Mouse (Mus musculus) CH12.LX (cell line): Measurements from ENCODE around the gene Rxylt1.

Experiments used
- CHD2 ChIP-seq: IDR thresholded peaks from 2 replicates; pipeline ENCODE4 v1.6.1; 2011; ENCODE audit warnings: low read length, improper control_type of control experiment
- CTCF ChIP-seq, 2 experiments: IDR thresholded peaks in 1 of 2; conservative IDR thresholded peaks in 1 of 2; 2 replicates each; pipeline ENCODE4 v1.5.1; 2011 to 2012; ENCODE audit warnings: low read depth in 2 of 2, low read length in 2 of 2, improper control_type of control experiment in 1 of 2, inconsistent platforms in 1 of 2, mild to moderate bottlenecking in 1 of 2, moderate library complexity in 1 of 2
- ELF1 ChIP-seq: IDR thresholded peaks from 2 replicates; pipeline ENCODE4 v1.6.1; 2014; ENCODE audit warnings: low read depth, mild to moderate bottlenecking, inconsistent platforms, low read length, improper control_type of control experiment
- IRF4 ChIP-seq: IDR thresholded peaks from 2 replicates; pipeline ENCODE4 v1.6.1; 2014; ENCODE audit warnings: low read depth, mild to moderate bottlenecking, inconsistent platforms, low read length, improper control_type of control experiment
- MEF2A ChIP-seq: IDR thresholded peaks from 2 replicates; pipeline ENCODE4 v1.6.1; 2014; ENCODE audit warnings: low read depth, mild to moderate bottlenecking, inconsistent platforms, low read length, improper control_type of control experiment, borderline replicate concordance
- MYC ChIP-seq: IDR thresholded peaks from 2 replicates; pipeline ENCODE4 v1.6.1; 2011; ENCODE audit warnings: low read depth, mild to moderate bottlenecking, improper control_type of control experiment, low read length
- POLR2A ChIP-seq: IDR thresholded peaks from 2 replicates; pipeline ENCODE4 v1.6.1; 2011; ENCODE audit warnings: low read depth, mild to moderate bottlenecking, improper control_type of control experiment, low read length
- RAD21 ChIP-seq: IDR thresholded peaks from 2 replicates; pipeline ENCODE4 v1.6.1; 2011; ENCODE audit warnings: low read depth, mild to moderate bottlenecking, low read length, improper control_type of control experiment, moderate library complexity
- RCOR1 ChIP-seq: conservative IDR thresholded peaks from 2 replicates; pipeline ENCODE4 v1.6.1; 2012; ENCODE audit warnings: low read depth, mild to moderate bottlenecking, inconsistent platforms, low read length, improper control_type of control experiment
- TBP ChIP-seq: conservative IDR thresholded peaks from 2 replicates; pipeline ENCODE4 v1.6.1; 2011; ENCODE audit warnings: low read depth, low read length, improper control_type of control experiment
- ZC3H11A ChIP-seq: IDR thresholded peaks from 2 replicates; pipeline ENCODE4 v1.6.1; 2012; ENCODE audit warnings: low read depth, mild to moderate bottlenecking, inconsistent platforms, low read length, improper control_type of control experiment

DNA sequence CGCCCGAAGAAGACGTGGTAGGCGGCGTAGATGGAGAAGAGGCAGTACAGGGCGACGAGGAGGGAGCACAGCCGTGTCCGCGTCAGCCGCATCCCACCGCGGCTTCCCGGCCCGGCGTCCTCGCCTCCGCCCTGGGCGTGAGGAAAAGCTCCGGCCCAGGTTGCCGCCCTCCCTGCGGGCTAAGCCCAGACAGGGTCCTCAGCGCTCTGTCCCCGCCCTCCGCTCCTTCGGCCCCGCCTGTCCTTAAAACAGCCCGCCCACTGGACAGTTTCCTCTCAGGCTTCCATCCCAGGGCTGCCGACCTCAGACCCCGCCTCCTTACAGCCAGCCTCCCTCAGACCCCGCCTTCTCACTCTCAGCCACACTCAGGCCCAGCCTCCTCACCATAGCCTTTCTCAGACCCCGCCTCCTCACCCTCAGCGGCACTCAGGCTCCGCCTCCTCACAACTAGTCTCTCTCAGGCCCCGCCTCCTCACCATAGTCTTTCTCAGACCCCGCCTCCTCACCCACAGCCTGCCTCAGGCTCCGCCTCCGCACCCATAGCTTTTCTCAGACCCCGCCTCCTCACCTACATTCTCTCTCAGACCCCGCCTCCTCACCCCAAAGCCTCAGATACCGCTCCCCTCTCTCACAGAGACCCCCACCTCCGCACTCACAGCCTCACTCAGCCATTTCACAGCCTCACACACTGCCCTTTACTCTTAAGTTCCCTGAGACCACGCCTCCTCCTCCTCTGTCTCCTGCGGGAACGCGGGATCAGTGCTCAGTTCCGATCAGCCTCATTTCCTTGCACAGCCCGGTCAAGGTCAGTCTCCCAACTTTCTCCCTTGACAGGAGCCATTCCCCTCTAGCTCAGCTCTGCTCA, at the start of gene Rxylt1:
- TF ChIP-seq CTCF (conservative IDR thresholded peaks at IDR 0.05 in 1 of 2, IDR thresholded peaks at IDR 0.05 in 1 of 2; ENCODE audit: low read depth in 2 of 2, low read length in 2 of 2) (no peak), ELF1 (no peak), TBP (no peak), MYC (no peak), ZC3H11A (no peak), RAD21 (no peak), IRF4 (no peak; the same call in 1 of the 2 replicates), CHD2 (no peak), POLR2A (peak; percentile 78), MEF2A (no peak), RCOR1 (no peak)
